Mouse (Mus musculus): ENCODE measurements around the gene Por. TPM values are rescaled to one million over a fixed set of nuclear protein-coding genes. Genes with fewer than 3 reads are reported as not detected.
A peak's percentile ranks its signal among the peaks of the same experiment; 100 is the strongest.

Gene Por
- total RNA-seq, 2 experiments from 2014 or later: 30.3 to 35.6 TPM

DNA sequence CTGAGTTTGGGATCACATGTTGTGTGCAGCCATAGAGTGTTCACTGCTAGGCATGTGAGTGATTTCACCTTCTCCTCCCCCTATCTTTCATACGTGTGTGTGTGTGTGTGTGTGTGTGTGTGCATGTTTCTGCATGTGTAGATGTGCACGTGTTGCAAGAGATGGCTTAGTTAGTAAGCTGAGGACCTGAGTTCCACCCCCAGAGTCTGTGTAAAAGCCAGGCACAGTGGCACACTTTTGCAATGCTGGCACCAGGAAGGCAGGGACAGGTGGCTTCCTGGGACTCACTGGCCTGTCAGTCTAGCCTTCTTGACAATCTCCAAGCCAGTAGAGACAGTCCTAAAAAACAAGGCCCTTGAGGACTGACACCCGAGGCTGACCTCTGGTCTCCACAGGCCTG is 95.1 kb downstream of the Por start:
- DNase-seq (ENCODE audit: low spot score): no peak

GRCm38 (mm10) chr5:135772519-135772918 is 102.7 kb downstream of the Por start:
- DNase-seq (ENCODE audit: low spot score): no peak

DNA sequence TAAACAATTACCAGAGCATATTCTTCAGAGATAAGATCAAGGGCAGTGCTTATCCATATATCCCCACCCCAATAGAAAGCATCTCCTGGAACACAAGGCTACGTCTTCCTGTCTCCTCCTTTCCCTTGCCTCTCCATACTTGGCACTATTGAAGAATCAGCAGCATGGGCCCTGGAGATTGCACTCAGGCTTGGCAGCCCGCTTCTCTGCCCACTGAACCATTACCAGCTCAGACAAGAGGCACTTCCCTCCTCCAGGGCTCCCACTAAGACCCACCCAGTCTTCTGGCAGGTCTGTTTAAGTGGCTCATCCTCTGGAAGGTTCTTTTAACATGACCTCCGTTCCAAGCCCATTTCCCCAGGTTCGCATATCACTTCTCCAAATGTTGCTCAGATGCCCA is 106.7 kb downstream of the Por start:
- no peak for DNase-seq (ENCODE audit: low spot score)

DNA sequence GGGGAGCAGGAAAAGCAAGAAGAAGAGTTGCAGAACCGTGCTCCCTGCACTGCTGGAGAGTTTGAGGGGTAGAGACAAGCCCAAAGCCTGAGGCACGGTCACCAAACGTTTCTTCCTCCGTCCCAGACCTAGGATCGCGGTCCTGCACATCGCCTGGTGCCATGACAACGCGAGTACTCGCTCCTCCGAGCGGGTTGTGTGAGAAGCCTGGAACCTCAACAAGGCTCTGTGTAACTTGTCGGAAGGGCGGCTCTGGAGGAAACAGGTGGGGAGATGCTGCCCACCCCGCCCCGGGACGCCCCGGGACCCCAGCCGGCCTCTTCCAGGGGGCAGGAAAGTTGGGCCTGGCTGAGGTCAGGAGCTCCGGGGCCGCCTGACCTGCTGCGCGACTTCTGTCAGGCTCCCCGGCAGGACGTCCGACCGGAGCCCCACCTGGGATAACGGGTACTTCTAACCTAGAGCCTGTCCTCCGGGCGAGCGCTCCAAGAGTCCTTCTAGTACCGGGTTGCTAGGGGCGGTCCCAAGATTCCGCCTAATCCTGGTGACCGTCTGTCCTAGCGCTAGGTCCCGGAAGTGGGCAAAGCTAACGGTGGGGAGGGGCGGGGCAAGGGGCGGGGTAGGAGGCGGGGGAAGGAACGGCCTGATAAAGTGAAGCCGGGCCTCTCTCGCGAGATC is 108.1 kb downstream of the Por start, which contains the start of gene Styxl1:
Styxl1 (minus strand) TSS at position 590 of the 675 bp plus-strand sequence.
- DNase-seq (ENCODE audit: low spot score): no peak

DNA sequence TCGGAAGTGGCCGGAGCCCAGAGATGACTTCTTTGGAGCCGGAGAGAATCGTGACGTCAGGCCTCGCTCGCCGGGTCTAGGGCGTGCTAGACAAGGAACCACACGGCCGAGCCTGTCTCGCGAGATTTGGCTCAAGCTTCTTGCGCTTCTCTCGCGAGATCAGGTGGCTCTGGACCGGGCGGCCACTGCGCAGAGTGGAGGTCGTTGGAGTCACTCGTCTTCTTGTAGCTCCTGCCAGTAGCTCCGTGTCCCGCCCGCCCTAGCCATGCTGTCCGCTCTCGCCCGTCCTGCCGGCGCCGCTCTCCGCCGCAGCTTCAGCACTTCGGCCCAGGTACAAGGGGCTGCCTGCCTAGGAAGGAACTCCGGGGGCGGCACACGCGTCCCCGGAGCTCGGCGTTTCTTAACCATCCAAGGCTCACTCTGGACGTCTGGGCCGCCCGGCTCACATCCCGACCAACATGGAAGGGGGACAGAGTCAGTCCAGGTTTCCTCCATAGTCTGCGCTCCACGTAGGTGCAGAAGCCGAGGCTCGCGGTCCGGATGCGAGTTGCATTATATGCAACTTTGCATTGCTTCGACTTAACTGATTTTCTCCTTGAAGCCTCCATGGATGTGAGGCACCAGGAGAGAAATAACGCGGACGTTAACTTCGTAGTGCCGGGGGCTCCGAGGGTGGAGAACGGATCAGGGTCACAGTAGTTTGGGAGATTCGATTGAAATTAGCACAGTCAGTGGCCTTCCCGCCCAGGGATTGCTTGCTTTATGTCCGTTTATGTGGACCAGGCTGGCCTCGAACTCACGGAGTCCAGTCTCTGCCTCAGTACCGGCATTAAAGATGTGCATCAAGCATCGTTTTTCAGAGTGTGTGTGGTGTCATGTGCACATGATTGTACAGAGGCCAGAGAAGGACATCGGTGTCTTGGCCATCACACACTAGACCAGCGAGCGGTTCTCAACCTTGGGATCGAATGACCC is 108.9 kb downstream of the Por start, which contains the start of gene Mdh2:
Mdh2 (plus strand) TSS at position 10 of the 975 bp plus-strand sequence.
- DNase-seq (ENCODE audit: low spot score): peak; percentile 100

GRCm38 (mm10) chr5:135780331-135780730 is 110.5 kb downstream of the Por start:
- DNase-seq (ENCODE audit: low spot score): no peak

GRCm38 (mm10) chr5:135782901-135783300 is 113.1 kb downstream of the Por start:
- DNase-seq (ENCODE audit: low spot score): no peak

Small RNA genes within 50 kb of the gene (microRNA-seq; reads per million reads assigned to microRNA genes)
- gene Mir7034: not detected

Other genes with a start within 250 kb of the Por start
- gene Hip1, start 124.9 kb upstream of the Por start, total RNA-seq (2021): 10 to 100 TPM; 17.3 TPM
- gene Ccl26, start 106.5 kb upstream of the Por start, total RNA-seq (2021): not detected
- gene Ccl24, start 97.0 kb upstream of the Por start, total RNA-seq (2021): 1 to 10 TPM in 1 of 2 experiments, under 1 TPM in 1; 0.32 to 1.4 TPM
- 10 to 100 TPM; 11.4 to 13.0 TPM for gene Rhbdd2, start 37.4 kb upstream of the Por start, total RNA-seq (2021)
- gene Tmem120a, start 74.4 kb downstream of the Por start, total RNA-seq (2021): 1 to 10 TPM; 6.8 to 8.4 TPM
- not detected for gene Styxl1, start 108.4 kb downstream of the Por start, total RNA-seq (2021)
- 1,000 to 10,000 TPM in 1 of 2 experiments, 100 to 1,000 TPM in 1; 959 to 1,045 TPM for gene Mdh2, start 108.4 kb downstream of the Por start, total RNA-seq (2021)
- not detected for gene Srrm3, start 136.9 kb downstream of the Por start, total RNA-seq (2021)
- 100 to 1,000 TPM; 239 to 482 TPM for gene Hspb1, start 217.9 kb downstream of the Por start, total RNA-seq (2021)

All from gastrocnemius, adult 18-20 months (tissue).